Mouse (Mus musculus) testis, postnatal 10 days (tissue): Measurements from ENCODE around the gene Rbm33.

Source experiments
- DNase-seq: peaks from one replicate; pipeline ENCODE4 v3.0.0; 2021; ENCODE audit warnings: low spot score

The Rbm33 gene

GRCm38 (mm10) chr5:28324457-28324856 lies 7.5 kb downstream of the Rbm33 start:
- DNase-seq: no peak

GRCm38 (mm10) chr5:28329024-28329806 lies 12.3 kb downstream of the Rbm33 start:
- DNase-seq: no peak

- no peak for DNase-seq
Observed at GRCm38 (mm10) chr5:28333731-28334130, 16.8 kb downstream of the Rbm33 start.

GRCm38 (mm10) chr5:28351857-28352513 lies 35.1 kb downstream of the Rbm33 start:
- DNase-seq: no peak

- no peak for DNase-seq
Observed at GRCm38 (mm10) chr5:28355614-28356013, 38.7 kb downstream of the Rbm33 start.

- DNase-seq: no peak
Observed at GRCm38 (mm10) chr5:28360745-28361144, 43.8 kb downstream of the Rbm33 start.

- no peak for DNase-seq
Observed at GRCm38 (mm10) chr5:28368056-28368455, 51.1 kb downstream of the Rbm33 start.

- no peak for DNase-seq
Observed at GRCm38 (mm10) chr5:28370836-28371235, 53.9 kb downstream of the Rbm33 start.

- DNase-seq: no peak
Observed at GRCm38 (mm10) chr5:28372172-28372664, 55.3 kb downstream of the Rbm33 start.

GRCm38 (mm10) chr5:28373498-28374427 lies 56.8 kb downstream of the Rbm33 start:
- no peak for DNase-seq

GRCm38 (mm10) chr5:28377299-28377698 lies 60.4 kb downstream of the Rbm33 start:
- no peak for DNase-seq

- DNase-seq: no peak
Observed at GRCm38 (mm10) chr5:28382289-28382688, 65.4 kb downstream of the Rbm33 start.

GRCm38 (mm10) chr5:28386783-28387182 lies 69.9 kb downstream of the Rbm33 start:
- no peak for DNase-seq

GRCm38 (mm10) chr5:28387531-28388179 lies 70.7 kb downstream of the Rbm33 start:
- no peak for DNase-seq

- peak; percentile 88 for DNase-seq
Observed at GRCm38 (mm10) chr5:28388184-28388583, 71.3 kb downstream of the Rbm33 start.

- no peak for DNase-seq
Observed at GRCm38 (mm10) chr5:28390189-28390588, 73.3 kb downstream of the Rbm33 start.

GRCm38 (mm10) chr5:28397344-28397743 lies 80.4 kb downstream of the Rbm33 start:
- no peak for DNase-seq

GRCm38 (mm10) chr5:28398736-28399135 lies 81.8 kb downstream of the Rbm33 start:
- no peak for DNase-seq

- no peak for DNase-seq
Observed at GRCm38 (mm10) chr5:28399451-28400115, 82.7 kb downstream of the Rbm33 start.

- no peak for DNase-seq
Observed at GRCm38 (mm10) chr5:28402756-28403155, 85.8 kb downstream of the Rbm33 start.

GRCm38 (mm10) chr5:28406662-28407061 lies 89.7 kb downstream of the Rbm33 start:
- DNase-seq: no peak
